Mouse (Mus musculus) liver, embryonic 14.5 days (tissue): ENCODE measurements around the gene Eif4b. TPM values are rescaled to one million over a fixed set of nuclear protein-coding genes. Genes with fewer than 3 reads are reported as not detected.

Experiments
- ATAC-seq: fragments of 200-750 bp; cut with Nextera tagmentation; 2 replicates; pipeline ENCODE4 v1.8.0; 2017; ENCODE audit warnings: moderate number of reproducible peaks, mild to moderate bottlenecking, moderate library complexity; ENCODE audit not compliant: insufficient read depth
- DNase-seq, 3 experiments: peaks; one replicate each; pipeline ENCODE4 v3.0.0-alpha.2; 2012 to 2013; ENCODE audit warnings: low read depth in 3 of 3, low spot score in 3 of 3
- H3K27ac ChIP-seq: fragments of 300-500 bp; sonication (generic); 2 replicates; pipeline ENCODE4 v1.5.1; 2014; ENCODE audit warnings: moderate library complexity, mild to moderate bottlenecking, control low read depth, inconsistent platforms
- H3K27me3 ChIP-seq: fragments of 300-500 bp; sonication (generic); 2 replicates; pipeline ENCODE4 v1.6.1; 2014; ENCODE audit warnings: mild to moderate bottlenecking, low read length, moderate library complexity; ENCODE audit not compliant: control insufficient read depth, insufficient read depth
- H3K36me3 ChIP-seq: fragments of 300-500 bp; sonication (generic); replicated peaks from 2 replicates; pipeline ENCODE4 v1.6.1; 2014; ENCODE audit warnings: low read depth; ENCODE audit not compliant: control insufficient read depth, insufficient read depth
- H3K4me1 ChIP-seq, 2 experiments: fragments of 200-500 bp in 1 of 2; fragments of 300-500 bp in 1 of 2; sonication (generic) in 1 of 2; replicated peaks; 2 replicates each; pipeline ENCODE4 v1.6.1; 2012 to 2014; ENCODE audit warnings: antibody characterized with exemption in 1 of 2, inconsistent platforms in 1 of 2, low read length in 1 of 2; ENCODE audit not compliant: control insufficient read depth in 2 of 2, insufficient read depth in 2 of 2
- H3K4me2 ChIP-seq: fragments of 300-500 bp; sonication (generic); 2 replicates; pipeline ENCODE4 v1.6.1; 2014; ENCODE audit warnings: low read depth, mild to moderate bottlenecking, control low read depth, moderate library complexity
- H3K4me3 ChIP-seq, 2 experiments: fragments of 200-500 bp in 1 of 2; fragments of 300-500 bp in 1 of 2; sonication (generic) in 1 of 2; 2 replicates each; pipeline ENCODE4 v1.5.1; 2012 to 2014; ENCODE audit warnings: low read depth in 2 of 2, low read length in 2 of 2, mild to moderate bottlenecking in 2 of 2, control low read depth in 1 of 2, inconsistent platforms in 1 of 2, moderate library complexity in 1 of 2; ENCODE audit not compliant: insufficient read depth in 1 of 2
- H3K9ac ChIP-seq: fragments of 300-500 bp; sonication (generic); replicated peaks from 2 replicates; pipeline ENCODE4 v1.6.1; 2014; ENCODE audit warnings: mild to moderate bottlenecking, control low read depth, moderate library complexity
- H3K9me3 ChIP-seq: fragments of 300-500 bp; sonication (generic); 2 replicates; pipeline ENCODE4 v1.6.1; 2016; ENCODE audit warnings: low read length, mixed read lengths; ENCODE audit not compliant: control insufficient read depth
- CTCF ChIP-seq: IDR thresholded peaks from 2 replicates; pipeline ENCODE4 v1.5.1; 2016; ENCODE audit warnings: antibody characterized with exemption, low read depth, control low read depth
- EP300 ChIP-seq: IDR thresholded peaks from 2 replicates; pipeline ENCODE4 v1.6.1; 2016; ENCODE audit warnings: antibody characterized with exemption, low read depth
- WGBS: fragments of 180-500 bp; shearing (Covaris S2); extraction: QIAGEN DNeasy Blood & Tissue Kit; methylation state at CpG from one replicate; pipeline ENCODE4 v1.1.7; 2014; ENCODE audit not compliant: insufficient replicate concordance; 5-methylcytosine and 5-hydroxymethylcytosine counted together
- polyA plus RNA-seq, 2 experiments: library from polyadenylated mRNA; depleted of rRNA in 1 of 2; stranded (reverse) in 1 of 2; unstranded in 1 of 2; fragments of >200 nt; fragmentation: Nextera tagmentation in 1 of 2; extraction: Ambion mirVana in 1 of 2; gene quantifications; 2 replicates each; pipeline versions ENCODE4 v1.2.1 to v1.2.3; 2012 to 2014

Gene Eif4b
- polyA plus RNA-seq, 2 experiments, result 47.8 to 66.4 TPM

- Histone ChIP-seq H3K27ac (no peak overlapping the region), H3K9me3 (no peaks in the 10 kb centered on the region), H3K4me3 (no peak overlapping the region), H3K9ac (no peak overlapping the region), H3K36me3 (no peaks in the 10 kb centered on the region), H3K4me1 (peaks cover 0 to 8% of the 10 kb centered on the region in 2 experiments; a peak in 1 of 4 replicates), H3K27me3 (peaks cover 6% of the 10 kb centered on the region), H3K4me2 (no peak overlapping the region)
- DNase-seq (peak in 2 of 3 experiments; percentile 38 to 47), ATAC-seq (no peak)
- peak; percentile 78 for TF ChIP-seq CTCF
- no peak for TF ChIP-seq EP300
- WGBS, result 47% methylated on average over 18 of the region's 18 CpGs
Measured at GRCm38 (mm10) chr15:102108651-102109525, 35.3 kb downstream of the Eif4b start.

- no peak for ATAC-seq
- TF ChIP-seq EP300 (no peak), CTCF (no peak)
- Histone ChIP-seq H3K9me3 (no peaks in the 10 kb centered on the region), H3K27me3 (peaks cover 4% of the 10 kb centered on the region), H3K4me1 (peaks cover 0 to 2% of the 10 kb centered on the region in 2 experiments; a peak in 1 of 4 replicates), H3K4me2 (no peak overlapping the region), H3K36me3 (no peaks in the 10 kb centered on the region), H3K9ac (no peak overlapping the region), H3K27ac (no peak overlapping the region), H3K4me3 (no peak overlapping the region)
- WGBS, result 71% methylated on average over 7 of the region's 7 CpGs
- no peak for DNase-seq
Measured at GRCm38 (mm10) chr15:102110271-102110670, 36.7 kb downstream of the Eif4b start.

- TF ChIP-seq EP300 (no peak), CTCF (no peak)
Measured at GRCm38 (mm10) chr15:102110701-102111494, 37.3 kb downstream of the Eif4b start.

GRCm38 (mm10) chr15:102111495-102111829 is 37.9 kb downstream of the Eif4b start:
- ATAC-seq, result no peak
- no peak overlapping the region for H3K4me2 ChIP-seq
- no peak for DNase-seq
- no peaks in the 10 kb centered on the region for H3K36me3 ChIP-seq
- WGBS, result 68% methylated on average over 11 of the region's 11 CpGs
- H3K4me3 ChIP-seq, result no peak overlapping the region
- no peaks in the 10 kb centered on the region for H3K9me3 ChIP-seq
- H3K9ac ChIP-seq, result no peak overlapping the region
- H3K4me1 ChIP-seq, result peaks cover 0 to 2% of the 10 kb centered on the region in 2 experiments; a peak in 1 of 4 replicates
- no peak overlapping the region for H3K27ac ChIP-seq
- H3K27me3 ChIP-seq, result peaks cover 2% of the 10 kb centered on the region
- TF ChIP-seq EP300 (no peak), CTCF (no peak)

More at GRCm38 (mm10) chr15:102110701-102111494, 37.3 kb downstream of the Eif4b start:
- ATAC-seq (no peak), DNase-seq (no peak)
- 61% methylated on average over 29 of the region's 29 CpGs for WGBS
- H3K36me3 ChIP-seq, result no peaks in the 10 kb centered on the region
- no peak overlapping the region for H3K4me3 ChIP-seq
- no peak overlapping the region for H3K27ac ChIP-seq
- peaks cover 0 to 2% of the 10 kb centered on the region in 2 experiments; a peak in 1 of 4 replicates for H3K4me1 ChIP-seq
- H3K9me3 ChIP-seq, result no peaks in the 10 kb centered on the region
- H3K27me3 ChIP-seq, result peaks cover 4% of the 10 kb centered on the region
- H3K4me2 ChIP-seq, result no peak overlapping the region
- H3K9ac ChIP-seq, result no peak overlapping the region

- peaks cover 0 to 2% of the 10 kb centered on the region in 2 experiments; a peak in 1 of 4 replicates for H3K4me1 ChIP-seq
- DNase-seq, result no peak
- no peak overlapping the region for H3K4me3 ChIP-seq
- H3K4me2 ChIP-seq, result no peak overlapping the region
- H3K9me3 ChIP-seq, result no peaks in the 10 kb centered on the region
- TF ChIP-seq CTCF (no peak), EP300 (no peak)
- WGBS, result 78% methylated on average over 6 of the region's 6 CpGs
- H3K27ac ChIP-seq, result no peak overlapping the region
- no peak overlapping the region for H3K9ac ChIP-seq
- no peak for ATAC-seq
- H3K27me3 ChIP-seq, result no peaks in the 10 kb centered on the region
- no peaks in the 10 kb centered on the region for H3K36me3 ChIP-seq
Measured at GRCm38 (mm10) chr15:102112181-102112580, 38.6 kb downstream of the Eif4b start.
